Comparison of ENCODE assay signal across 25 mouse cellular contexts in genomic region chr5:36731901-36732652, GRCm38 (mm10). TPM values are rescaled to one million over a fixed set of nuclear protein-coding genes. Genes with fewer than 3 reads are reported as not detected.
DNase-seq lines count a peak whose midpoint lies in the region; ATAC-seq and TF ChIP-seq lines count a peak whose summit lies in the region.
"Had no signal": no experiment of that assay in that cellular context is flagged by ENCODE, and none has a peak within 500 bp of the region (broad histone marks: within the 10 kb centered on the region; RNA-seq: fewer than 3 reads in every experiment).

No protein-coding gene starts in this region.

- no peaks in the 10 kb centered on the region for H3K9me3 ChIP-seq in heart, embryonic 10.5 days
- no peaks in the 10 kb centered on the region for H3K9me3 ChIP-seq in erythroblast, embryonic 14.5 days (ENCODE audit: control insufficient read depth, low read length)
- H3K9me3 ChIP-seq in liver, embryonic 15.5 days (replicated peaks) = no peaks in the 10 kb centered on the region
- no peaks in the 10 kb centered on the region for H3K9me3 ChIP-seq in midbrain, embryonic 11.5 days (ENCODE audit: control insufficient read depth, low read length)
- H3K9me3 ChIP-seq: hindbrain, embryonic 13.5 days; megakaryocyte, embryonic 14.5 days; neural tube, embryonic 15.5 days had no signal

- TF ChIP-seq POLR2A in heart, adult 2 months (IDR thresholded peaks at IDR 0.05; ENCODE audit: insufficient read depth, low read depth, low read length) = no peak

- H3K79me2 ChIP-seq in heart, adult 2 months (replicated peaks; ENCODE audit: control insufficient read depth, insufficient read depth, low read length) = no peaks in the 10 kb centered on the region

- no peak overlapping the region for H3K9ac ChIP-seq in heart, adult 2 months (ENCODE audit: low read depth, low read length)
- peak overlapping the region; percentile 49 for H3K9ac ChIP-seq in liver, embryonic 15.5 days
- no peak overlapping the region for H3K9ac ChIP-seq in midbrain, embryonic 11.5 days (ENCODE audit: low read length)
- H3K9ac ChIP-seq: forebrain, postnatal 0 days; hindbrain, embryonic 13.5 days; neural tube, embryonic 15.5 days had no signal

- ATAC-seq in liver, embryonic 15.5 days (ENCODE audit: insufficient read depth) = peak; percentile 64
- no peak for ATAC-seq in midbrain, embryonic 11.5 days (ENCODE audit: low FRiP score)
- ATAC-seq: activated CD4-positive, CD25-positive, alpha-beta regulatory T cell, adult 4 months; forebrain, postnatal 0 days; inflammation-experienced regulatory T-cells, adult 6 months; midbrain, embryonic 16.5 days had no signal

- 60% methylated on average over 7 of the region's 7 CpGs for WGBS in heart, embryonic 10.5 days
- WGBS in heart, adult 2 months = 66% methylated on average over 7 of the region's 7 CpGs
- 56% methylated on average over 7 of the region's 7 CpGs for WGBS in liver, embryonic 15.5 days (ENCODE audit: insufficient replicate concordance)
- 74% methylated on average over 7 of the region's 7 CpGs for WGBS in midbrain, embryonic 11.5 days

- H3K27ac ChIP-seq in heart, embryonic 10.5 days = peak overlapping the region; percentile 16; the same call in 1 of the 2 replicates
- H3K27ac ChIP-seq in heart, adult 2 months = no peak overlapping the region
- H3K27ac ChIP-seq in liver, embryonic 15.5 days (replicated peaks) = peak overlapping the region; percentile 91
- no peak overlapping the region for H3K27ac ChIP-seq in midbrain, embryonic 11.5 days (ENCODE audit: low read depth, low read length)
- H3K27ac ChIP-seq: hindbrain, embryonic 13.5 days; neural tube, embryonic 15.5 days had no signal

- no peaks in the 10 kb centered on the region for H3K36me3 ChIP-seq in heart, embryonic 10.5 days
- H3K36me3 ChIP-seq in heart, adult 2 months (ENCODE audit: control insufficient read depth, insufficient read depth, low read length) = no peaks in the 10 kb centered on the region
- peaks cover 17% of the 10 kb centered on the region for H3K36me3 ChIP-seq in erythroblast, embryonic 14.5 days (ENCODE audit: control insufficient read depth)
- H3K36me3 ChIP-seq in liver, embryonic 15.5 days (replicated peaks) = no peaks in the 10 kb centered on the region
- no peaks in the 10 kb centered on the region for H3K36me3 ChIP-seq in midbrain, embryonic 11.5 days (ENCODE audit: control insufficient read depth, insufficient read depth, low read length)
- H3K36me3 ChIP-seq: hindbrain, embryonic 13.5 days; neural tube, embryonic 15.5 days had no signal

- DNase-seq in heart, embryonic 10.5 days (ENCODE audit: low spot score) = peak; percentile 87
- no peak for DNase-seq in heart, adult 2 months
- DNase-seq in NIH3T3 (ENCODE audit: low read depth) = peak; percentile 71
- no peak for DNase-seq in midbrain, embryonic 11.5 days (ENCODE audit: low spot score, missing footprints)
- DNase-seq in ovary, adult 18-20 months (ENCODE audit: low spot score) = no peak
- DNase-seq: adrenal gland, postnatal 25 days; cerebellum, adult 2 months; cerebellum, postnatal 36 days; forebrain, postnatal 0 days; heart, postnatal 14 days; kidney, adult 2 months; kidney, postnatal 10 days; left cerebral cortex, postnatal 4 days; lung, adult 18-20 months; lung, postnatal 14 days; right cerebral cortex, postnatal 25 days; thymus, postnatal 25 days had no signal

- TF ChIP-seq EP300 in heart, adult 2 months (IDR thresholded peaks at IDR 0.05; ENCODE audit: insufficient read depth, low read depth, low read length) = no peak

- intact Hi-C loops in heart, adult 2 months (cut with DNase I) = loop anchor here (2.0 kb wide), 1 partner anchor 13 kb away; no protein-coding TSS in a partner anchor

- no peak for TF ChIP-seq CTCF in heart, adult 2 months (IDR thresholded peaks at IDR 0.05)

- H3K27me3 ChIP-seq in heart, embryonic 10.5 days (ENCODE audit: insufficient read depth, poor library complexity, severe bottlenecking) = no peaks in the 10 kb centered on the region
- no peaks in the 10 kb centered on the region for H3K27me3 ChIP-seq in heart, adult 2 months (ENCODE audit: control insufficient read depth, insufficient read depth, low read length)
- peaks cover 31% of the 10 kb centered on the region for H3K27me3 ChIP-seq in erythroblast, embryonic 14.5 days (ENCODE audit: control insufficient read depth)
- peaks cover 10% of the 10 kb centered on the region; the same call in 1 of the 2 replicates for H3K27me3 ChIP-seq in liver, embryonic 15.5 days
- H3K27me3 ChIP-seq in midbrain, embryonic 11.5 days (ENCODE audit: control insufficient read depth, insufficient read depth, low read length) = no peaks in the 10 kb centered on the region

- H3K4me3 ChIP-seq in heart, embryonic 10.5 days = no peak overlapping the region
- no peak overlapping the region for H3K4me3 ChIP-seq in heart, adult 2 months
- H3K4me3 ChIP-seq in erythroblast, embryonic 14.5 days (replicated peaks) = peak overlapping the region; percentile 53
- H3K4me3 ChIP-seq in liver, embryonic 15.5 days (replicated peaks) = peak overlapping the region; percentile 33
- H3K4me3 ChIP-seq in midbrain, embryonic 11.5 days (ENCODE audit: low read depth, low read length) = no peak overlapping the region
- H3K4me3 ChIP-seq: hindbrain, embryonic 13.5 days; neural tube, embryonic 15.5 days had no signal

- peak overlapping the region; percentile 53 for H3K4me2 ChIP-seq in liver, embryonic 15.5 days
- H3K4me2 ChIP-seq in midbrain, embryonic 11.5 days = no peak overlapping the region
- H3K4me2 ChIP-seq: hindbrain, embryonic 13.5 days; neural tube, embryonic 15.5 days had no signal

- peaks cover 40% of the 10 kb centered on the region for H3K4me1 ChIP-seq in heart, embryonic 10.5 days
- H3K4me1 ChIP-seq in heart, adult 2 months (ENCODE audit: control insufficient read depth, insufficient read depth, low read length) = peaks cover 3% of the 10 kb centered on the region
- H3K4me1 ChIP-seq in erythroblast, embryonic 14.5 days (ENCODE audit: control insufficient read depth) = peaks cover 98% of the 10 kb centered on the region
- peaks cover 89% of the 10 kb centered on the region for H3K4me1 ChIP-seq in liver, embryonic 15.5 days (replicated peaks)
- H3K4me1 ChIP-seq in midbrain, embryonic 11.5 days (ENCODE audit: control insufficient read depth, insufficient read depth, low read length) = no peaks in the 10 kb centered on the region
- H3K4me1 ChIP-seq: hindbrain, embryonic 13.5 days; neural tube, embryonic 15.5 days had no signal

RNA-seq across cellular contexts. Expression of gene Bloc1s4, which starts 16.4 kb away (rescaled TPM):
- 19.5 and 27.1 TPM in 2 replicates for polyA plus RNA-seq in heart, embryonic 10.5 days (2016; fragmentation: Nextera tagmentation; extraction: Ambion mirVana)
- 10 to 100 TPM; 11.1 to 13.5 TPM for total RNA-seq in heart, adult 2 months (2021)
- 8.8 and 9.7 TPM in 2 replicates for polyA plus RNA-seq in heart, adult 2 months (2012; rRNA removed)
- 3.2 and 3.5 TPM in 2 replicates for polyA plus RNA-seq in erythroblast, embryonic 14.5 days (2012)
- polyA plus RNA-seq in liver, embryonic 15.5 days (2015; fragmentation: Nextera tagmentation; extraction: Ambion mirVana) = 15.9 and 16.3 TPM in 2 replicates
- 20.8 and 23.3 TPM in 2 replicates for polyA plus RNA-seq in midbrain, embryonic 11.5 days (2014; fragmentation: Nextera tagmentation; extraction: Ambion mirVana)

RNA-seq across cellular contexts. Expression of gene D5Ertd579e, which starts 36.3 kb away (rescaled TPM):
- 25.5 and 33.7 TPM in 2 replicates for polyA plus RNA-seq in heart, embryonic 10.5 days (2016; fragmentation: Nextera tagmentation; extraction: Ambion mirVana)
- 100 to 1,000 TPM in 1 of 2 experiments, 10 to 100 TPM in 1; 81.8 to 104 TPM for total RNA-seq in heart, adult 2 months (2021)
- polyA plus RNA-seq in heart, adult 2 months (2012; rRNA removed) = 22.5 and 45.3 TPM in 2 replicates
- 1.6 and 2.0 TPM in 2 replicates for polyA plus RNA-seq in erythroblast, embryonic 14.5 days (2012)
- 22.1 and 22.2 TPM in 2 replicates for polyA plus RNA-seq in liver, embryonic 15.5 days (2015; fragmentation: Nextera tagmentation; extraction: Ambion mirVana)
- 32.9 and 35.6 TPM in 2 replicates for polyA plus RNA-seq in midbrain, embryonic 11.5 days (2014; fragmentation: Nextera tagmentation; extraction: Ambion mirVana)

Comparison
In these comparisons a context has a peak if more than half of its experiments do, and no peak if none do; other contexts are left out.
1. DNase-seq: peak in heart, embryonic 10.5 days (single experiment) and NIH3T3 (single experiment); none in heart, adult 2 months (0 of 2), midbrain, embryonic 11.5 days (single experiment) and ovary, adult 18-20 months (single experiment).
2. H3K27ac ChIP-seq: peak in heart, embryonic 10.5 days (single experiment) and liver, embryonic 15.5 days (single experiment); none in heart, adult 2 months (single experiment) and midbrain, embryonic 11.5 days (single experiment).
3. H3K4me3 ChIP-seq: peak in erythroblast, embryonic 14.5 days (single experiment) and liver, embryonic 15.5 days (single experiment); none in heart, embryonic 10.5 days (single experiment), heart, adult 2 months (single experiment) and midbrain, embryonic 11.5 days (single experiment).